Mouse (Mus musculus): ENCODE results near the gene Wwc2. TPM values are rescaled to one million over a fixed set of nuclear protein-coding genes. Genes with fewer than 3 reads are reported as not detected.

The Wwc2 gene
- polyA plus RNA-seq (2015; fragmentation: Nextera tagmentation; extraction: Ambion mirVana) = 16.7 and 17.9 TPM in 2 replicates

- Histone ChIP-seq H3K4me3 (ENCODE audit: low read length) (peak within 1 kb of the TSS; percentile 97), H3K9ac (replicated peaks; ENCODE audit: low read length) (peak within 1 kb of the TSS; percentile 97), H3K4me2 (replicated peaks; ENCODE audit: low read depth, low read length) (peak within 1 kb of the TSS; percentile 95), H3K36me3 (ENCODE audit: insufficient read depth, low read length) (no peaks in the 10 kb centered on the region), H3K27ac (ENCODE audit: low read length) (peak within 1 kb of the TSS; percentile 98), H3K27me3 (ENCODE audit: insufficient read depth, low read length) (no peaks in the 10 kb centered on the region), H3K4me1 (ENCODE audit: insufficient read depth, low read length) (peaks cover 60% of the 10 kb centered on the region), H3K9me3 (ENCODE audit: low read length) (no peaks in the 10 kb centered on the region)
- 2% methylated on average over 30 of the region's 46 CpGs for WGBS
- ATAC-seq (ENCODE audit: low FRiP score, low TSS enrichment) = peak; percentile 60
These were observed at the start of gene Wwc2 for GRCm38 (mm10) chr8:47990911-47991820. Gene Wwc2, minus strand, starts transcription at chr8:47990924.

- WGBS = 80% methylated on average over 7 of the region's 7 CpGs
- Histone ChIP-seq H3K9me3 (ENCODE audit: low read length) (no peaks in the 10 kb centered on the region), H3K36me3 (ENCODE audit: insufficient read depth, low read length) (no peaks in the 10 kb centered on the region)
These were observed 47.7 kb upstream of the Wwc2 start for GRCm38 (mm10) chr8:48038261-48038934.

GRCm38 (mm10) chr8:48032046-48032445 is 41.3 kb upstream of the Wwc2 start:
- no peaks in the 10 kb centered on the region for H3K27me3 ChIP-seq (ENCODE audit: insufficient read depth, low read length)
- H3K36me3 ChIP-seq (ENCODE audit: insufficient read depth, low read length) = no peaks in the 10 kb centered on the region
- H3K4me1 ChIP-seq (ENCODE audit: insufficient read depth, low read length) = no peaks in the 10 kb centered on the region
- H3K9ac ChIP-seq (replicated peaks; ENCODE audit: low read length) = no peak overlapping the region
- no peak overlapping the region for H3K27ac ChIP-seq (ENCODE audit: low read length)
- no peak overlapping the region for H3K4me3 ChIP-seq (ENCODE audit: low read length)
- WGBS = 1% methylated on average over 2 of the region's 2 CpGs
- no peak overlapping the region for H3K4me2 ChIP-seq (replicated peaks; ENCODE audit: low read depth, low read length)
- no peaks in the 10 kb centered on the region for H3K9me3 ChIP-seq (ENCODE audit: low read length)
- no peak for ATAC-seq (ENCODE audit: low FRiP score, low TSS enrichment)

More at GRCm38 (mm10) chr8:48038261-48038934, 47.7 kb upstream of the Wwc2 start:
- H3K27ac ChIP-seq (ENCODE audit: low read length) = no peak overlapping the region
- H3K9ac ChIP-seq (replicated peaks; ENCODE audit: low read length) = no peak overlapping the region
- no peak for ATAC-seq (ENCODE audit: low FRiP score, low TSS enrichment)
- H3K4me2 ChIP-seq (replicated peaks; ENCODE audit: low read depth, low read length) = no peak overlapping the region
- no peaks in the 10 kb centered on the region for H3K4me1 ChIP-seq (ENCODE audit: insufficient read depth, low read length)
- no peaks in the 10 kb centered on the region for H3K27me3 ChIP-seq (ENCODE audit: insufficient read depth, low read length)
- H3K4me3 ChIP-seq (ENCODE audit: low read length) = no peak overlapping the region

GRCm38 (mm10) chr8:48030667-48031066 is 39.9 kb upstream of the Wwc2 start:
- no peak for ATAC-seq (ENCODE audit: low FRiP score, low TSS enrichment)

GRCm38 (mm10) chr8:48026796-48027195 is 36.1 kb upstream of the Wwc2 start:
- H3K27ac ChIP-seq (ENCODE audit: low read length) = no peak overlapping the region
- H3K9ac ChIP-seq (replicated peaks; ENCODE audit: low read length) = no peak overlapping the region
- H3K27me3 ChIP-seq (ENCODE audit: insufficient read depth, low read length) = no peaks in the 10 kb centered on the region
- H3K4me1 ChIP-seq (ENCODE audit: insufficient read depth, low read length) = no peaks in the 10 kb centered on the region
- H3K9me3 ChIP-seq (ENCODE audit: low read length) = no peaks in the 10 kb centered on the region
- H3K36me3 ChIP-seq (ENCODE audit: insufficient read depth, low read length) = no peaks in the 10 kb centered on the region
- no peak for ATAC-seq (ENCODE audit: low FRiP score, low TSS enrichment)
- no peak overlapping the region for H3K4me3 ChIP-seq (ENCODE audit: low read length)
- no peak overlapping the region for H3K4me2 ChIP-seq (replicated peaks; ENCODE audit: low read depth, low read length)
- WGBS = 40% methylated on average over 11 of the region's 11 CpGs

More at GRCm38 (mm10) chr8:48030667-48031066, 39.9 kb upstream of the Wwc2 start:
- Histone ChIP-seq H3K9ac (replicated peaks; ENCODE audit: low read length) (no peak overlapping the region), H3K36me3 (ENCODE audit: insufficient read depth, low read length) (no peaks in the 10 kb centered on the region), H3K9me3 (ENCODE audit: low read length) (no peaks in the 10 kb centered on the region), H3K27ac (ENCODE audit: low read length) (no peak overlapping the region), H3K4me3 (ENCODE audit: low read length) (no peak overlapping the region), H3K27me3 (ENCODE audit: insufficient read depth, low read length) (no peaks in the 10 kb centered on the region), H3K4me2 (replicated peaks; ENCODE audit: low read depth, low read length) (no peak overlapping the region), H3K4me1 (ENCODE audit: insufficient read depth, low read length) (no peaks in the 10 kb centered on the region)
- 66% methylated on average over 1 of the region's 1 CpGs for WGBS

GRCm38 (mm10) chr8:48023206-48023605 is 32.5 kb upstream of the Wwc2 start:
- Histone ChIP-seq H3K9ac (replicated peaks; ENCODE audit: low read length) (no peak overlapping the region), H3K4me1 (ENCODE audit: insufficient read depth, low read length) (no peaks in the 10 kb centered on the region), H3K4me3 (ENCODE audit: low read length) (no peak overlapping the region), H3K4me2 (replicated peaks; ENCODE audit: low read depth, low read length) (no peak overlapping the region), H3K9me3 (ENCODE audit: low read length) (no peaks in the 10 kb centered on the region), H3K27ac (ENCODE audit: low read length) (no peak overlapping the region), H3K36me3 (ENCODE audit: insufficient read depth, low read length) (no peaks in the 10 kb centered on the region), H3K27me3 (ENCODE audit: insufficient read depth, low read length) (no peaks in the 10 kb centered on the region)
- WGBS = 80% methylated on average over 8 of the region's 8 CpGs
- ATAC-seq (ENCODE audit: low FRiP score, low TSS enrichment) = no peak

GRCm38 (mm10) chr8:48019737-48020136 is 29.0 kb upstream of the Wwc2 start:
- 86% methylated on average over 2 of the region's 2 CpGs for WGBS
- ATAC-seq (ENCODE audit: low FRiP score, low TSS enrichment) = no peak
- Histone ChIP-seq H3K4me2 (replicated peaks; ENCODE audit: low read depth, low read length) (no peak overlapping the region), H3K4me1 (ENCODE audit: insufficient read depth, low read length) (no peaks in the 10 kb centered on the region), H3K27ac (ENCODE audit: low read length) (no peak overlapping the region), H3K9ac (replicated peaks; ENCODE audit: low read length) (no peak overlapping the region), H3K4me3 (ENCODE audit: low read length) (no peak overlapping the region), H3K36me3 (ENCODE audit: insufficient read depth, low read length) (no peaks in the 10 kb centered on the region), H3K27me3 (ENCODE audit: insufficient read depth, low read length) (no peaks in the 10 kb centered on the region), H3K9me3 (ENCODE audit: low read length) (no peaks in the 10 kb centered on the region; the same call in 1 of the 2 replicates)

GRCm38 (mm10) chr8:48016538-48016937 is 25.8 kb upstream of the Wwc2 start:
- Histone ChIP-seq H3K4me1 (ENCODE audit: insufficient read depth, low read length) (no peaks in the 10 kb centered on the region), H3K27ac (ENCODE audit: low read length) (no peak overlapping the region), H3K9me3 (ENCODE audit: low read length) (no peaks in the 10 kb centered on the region; the same call in 1 of the 2 replicates), H3K4me2 (replicated peaks; ENCODE audit: low read depth, low read length) (no peak overlapping the region), H3K4me3 (ENCODE audit: low read length) (no peak overlapping the region), H3K9ac (replicated peaks; ENCODE audit: low read length) (no peak overlapping the region), H3K36me3 (ENCODE audit: insufficient read depth, low read length) (no peaks in the 10 kb centered on the region), H3K27me3 (ENCODE audit: insufficient read depth, low read length) (no peaks in the 10 kb centered on the region)
- WGBS = 18% methylated on average over 8 of the region's 8 CpGs
- ATAC-seq (ENCODE audit: low FRiP score, low TSS enrichment) = peak; percentile 61; the same call in 1 of the 2 replicates

- Histone ChIP-seq H3K9ac (replicated peaks; ENCODE audit: low read length) (no peak overlapping the region), H3K4me3 (ENCODE audit: low read length) (no peak overlapping the region), H3K27ac (ENCODE audit: low read length) (no peak overlapping the region), H3K27me3 (ENCODE audit: insufficient read depth, low read length) (no peaks in the 10 kb centered on the region), H3K4me1 (ENCODE audit: insufficient read depth, low read length) (no peaks in the 10 kb centered on the region), H3K4me2 (replicated peaks; ENCODE audit: low read depth, low read length) (no peak overlapping the region), H3K36me3 (ENCODE audit: insufficient read depth, low read length) (no peaks in the 10 kb centered on the region), H3K9me3 (ENCODE audit: low read length) (no peaks in the 10 kb centered on the region; the same call in 1 of the 2 replicates)
- 91% methylated on average over 6 of the region's 6 CpGs for WGBS
- ATAC-seq (ENCODE audit: low FRiP score, low TSS enrichment) = no peak
These were observed 23.7 kb upstream of the Wwc2 start for GRCm38 (mm10) chr8:48014386-48014785.
